Mouse (Mus musculus) heart, postnatal 0 days (tissue): ENCODE measurements around the gene Gm17416.

Experiments used
- CTCF ChIP-seq: IDR thresholded peaks from 2 replicates; pipeline ENCODE4 v1.5.1; 2016; ENCODE audit warnings: antibody characterized with exemption, control low read depth, low read depth
- EP300 ChIP-seq: IDR thresholded peaks from 2 replicates; pipeline ENCODE4 v1.6.1; 2016; ENCODE audit warnings: antibody characterized with exemption, low read depth

GRCm38 (mm10) chr2:152539944-152540710 lies 29.0 kb upstream of the Gm17416 start, which contains the start of gene Defb29:
- TF ChIP-seq CTCF (no peak), EP300 (no peak)
